Mouse (Mus musculus): ENCODE data around the gene Lpin2. TPM values are rescaled to one million over a fixed set of nuclear protein-coding genes. Genes with fewer than 3 reads are reported as not detected.

Gene Lpin2
- polyA plus RNA-seq, 1 experiment from 2014 or later = 42.5 TPM

DNA sequence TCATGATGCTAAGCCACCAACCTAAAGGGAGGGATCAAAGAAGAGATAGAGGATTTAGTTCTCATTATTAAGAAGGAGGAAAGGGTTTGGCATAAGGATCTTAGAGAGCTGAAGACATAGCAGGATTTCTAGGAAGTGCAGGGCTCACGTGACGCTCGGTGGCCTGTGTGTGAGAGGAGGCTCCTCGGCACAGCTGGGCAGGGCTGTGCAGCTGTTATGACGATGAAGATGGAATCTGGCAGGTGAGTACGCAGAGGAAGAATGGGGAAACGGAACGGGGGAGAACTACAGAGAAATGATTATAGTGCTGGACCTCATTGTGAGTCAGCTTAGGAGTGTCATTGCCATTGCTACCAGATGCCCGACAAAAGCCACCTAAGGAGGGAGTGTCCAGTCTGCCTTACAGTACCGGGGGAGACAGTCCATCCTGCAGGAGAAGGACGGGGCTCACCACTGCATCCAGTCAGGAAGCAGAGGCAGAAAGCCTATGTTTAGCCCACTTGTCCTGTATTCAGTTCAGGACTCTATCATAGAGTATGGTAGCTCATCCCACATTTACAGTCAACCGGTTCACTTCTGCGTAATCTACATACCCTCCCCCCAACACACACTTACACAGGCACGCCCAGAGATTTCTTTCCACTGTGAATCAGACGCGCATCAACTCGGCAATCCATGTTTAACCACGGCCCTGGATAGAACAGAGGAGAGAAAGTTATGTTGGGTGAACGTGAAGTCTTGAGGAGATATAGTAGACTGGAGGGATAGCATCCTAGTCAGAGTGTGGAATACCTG is 37.8 kb upstream of the Lpin2 start:
- H3K4me1 ChIP-seq (ENCODE audit: control insufficient read depth, insufficient read depth, low read depth, low read length) = no peaks in the 10 kb centered on the region
- ATAC-seq = no peak
- no peaks in the 10 kb centered on the region for H3K36me3 ChIP-seq (ENCODE audit: control insufficient read depth, insufficient read depth, low read length)
- H3K4me2 ChIP-seq (ENCODE audit: low read length) = no peak overlapping the region
- no peaks in the 10 kb centered on the region for H3K27me3 ChIP-seq (replicated peaks; ENCODE audit: control insufficient read depth, insufficient read depth, low read length)
- no peaks in the 10 kb centered on the region for H3K9me3 ChIP-seq (ENCODE audit: control insufficient read depth, low read length)
- H3K4me3 ChIP-seq (ENCODE audit: low read length) = no peak overlapping the region
- 91% methylated on average over 19 of the region's 19 CpGs for WGBS
- no peak overlapping the region for H3K27ac ChIP-seq (ENCODE audit: low read depth, low read length)
- H3K9ac ChIP-seq (ENCODE audit: low read depth, low read length) = no peak overlapping the region

DNA sequence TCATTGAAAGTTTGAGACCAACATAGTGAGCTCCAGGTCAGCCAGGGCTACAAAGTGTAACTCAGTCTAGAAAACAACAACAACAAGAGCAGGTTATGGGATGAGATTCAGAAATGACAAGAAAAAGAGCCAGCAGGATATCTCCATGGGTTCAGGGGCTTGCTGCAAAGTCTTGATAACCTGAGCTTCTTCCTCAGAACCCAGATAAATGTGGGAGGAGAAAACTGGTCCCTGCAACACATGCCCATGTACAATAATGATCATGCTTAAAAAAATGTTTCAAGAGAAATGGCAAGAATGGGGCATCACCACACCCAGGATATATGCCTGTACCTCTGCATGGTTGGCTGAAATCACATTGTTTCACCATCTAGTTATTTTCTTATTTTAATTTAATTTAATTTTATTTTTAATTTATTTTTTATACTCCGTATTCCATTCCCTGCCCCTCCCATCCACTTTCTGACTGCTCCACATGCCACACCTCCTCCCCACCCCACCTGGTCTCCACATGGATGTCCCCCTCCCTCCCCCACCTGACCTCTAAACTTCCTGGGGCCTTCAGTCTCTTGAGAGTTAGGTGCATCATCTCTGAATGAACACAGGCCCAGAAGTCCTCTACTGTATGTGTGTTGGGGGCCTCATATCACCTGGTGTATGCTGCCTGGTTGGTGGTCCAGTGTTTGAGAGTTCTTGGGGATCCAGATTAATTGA is 37.0 kb upstream of the Lpin2 start:
- H3K36me3 ChIP-seq (ENCODE audit: control insufficient read depth, insufficient read depth, low read length) = no peaks in the 10 kb centered on the region
- H3K4me2 ChIP-seq (ENCODE audit: low read length) = no peak overlapping the region
- no peak overlapping the region for H3K27ac ChIP-seq (ENCODE audit: low read depth, low read length)
- H3K9me3 ChIP-seq (ENCODE audit: control insufficient read depth, low read length) = no peaks in the 10 kb centered on the region
- ATAC-seq = no peak
- no peaks in the 10 kb centered on the region for H3K4me1 ChIP-seq (ENCODE audit: control insufficient read depth, insufficient read depth, low read depth, low read length)
- no peaks in the 10 kb centered on the region for H3K27me3 ChIP-seq (replicated peaks; ENCODE audit: control insufficient read depth, insufficient read depth, low read length)
- H3K9ac ChIP-seq (ENCODE audit: low read depth, low read length) = no peak overlapping the region
- 93% methylated on average over 1 of the region's 1 CpGs for WGBS
- H3K4me3 ChIP-seq (ENCODE audit: low read length) = no peak overlapping the region

DNA sequence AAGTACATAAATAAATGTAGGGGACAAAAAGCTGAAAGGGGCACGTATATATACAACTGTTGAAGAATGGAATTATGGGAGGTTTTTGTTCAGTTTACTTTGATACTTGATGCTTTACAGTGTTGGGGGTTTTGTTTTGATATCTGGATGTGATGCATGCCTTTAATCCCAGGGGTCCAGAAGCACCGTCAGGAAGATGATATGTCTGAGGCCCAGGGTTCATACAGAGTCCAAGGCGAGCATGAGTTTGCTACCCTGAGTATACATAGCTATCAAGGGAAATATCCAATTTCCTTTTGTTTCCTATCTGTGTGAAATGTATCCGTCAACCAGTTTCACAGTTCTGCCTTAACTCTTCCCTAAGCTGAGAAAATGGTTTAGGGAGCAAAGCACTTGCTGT is 29.0 kb upstream of the Lpin2 start:
- Histone ChIP-seq H3K4me2 (ENCODE audit: low read length) (no peak overlapping the region), H3K27me3 (replicated peaks; ENCODE audit: control insufficient read depth, insufficient read depth, low read length) (no peaks in the 10 kb centered on the region), H3K9me3 (ENCODE audit: control insufficient read depth, low read length) (no peaks in the 10 kb centered on the region), H3K9ac (ENCODE audit: low read depth, low read length) (no peak overlapping the region), H3K4me3 (ENCODE audit: low read length) (no peak overlapping the region), H3K4me1 (ENCODE audit: control insufficient read depth, insufficient read depth, low read depth, low read length) (no peaks in the 10 kb centered on the region), H3K27ac (ENCODE audit: low read depth, low read length) (no peak overlapping the region), H3K36me3 (ENCODE audit: control insufficient read depth, insufficient read depth, low read length) (no peaks in the 10 kb centered on the region)
- 72% methylated on average over 4 of the region's 4 CpGs for WGBS
- ATAC-seq = no peak

DNA sequence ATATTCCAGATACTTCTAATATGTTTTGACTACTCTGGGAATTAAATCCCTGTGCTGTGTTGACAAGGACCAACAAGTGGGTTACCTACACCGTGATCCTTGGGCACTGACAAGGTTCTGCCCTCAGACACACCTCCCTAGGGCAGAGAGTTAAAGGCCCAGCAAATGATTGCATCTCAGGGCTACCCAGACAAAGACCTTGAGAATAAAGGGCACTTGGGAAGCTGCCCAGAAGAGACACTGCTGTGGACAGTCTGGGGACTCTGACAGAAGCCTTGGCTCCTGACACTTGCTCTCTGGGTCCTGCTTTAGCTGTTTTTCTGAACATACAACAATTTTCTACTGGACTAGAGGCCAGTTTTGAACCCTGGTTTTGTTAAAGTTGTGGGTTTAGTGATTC is 27.1 kb upstream of the Lpin2 start:
- Histone ChIP-seq H3K27me3 (replicated peaks; ENCODE audit: control insufficient read depth, insufficient read depth, low read length) (no peaks in the 10 kb centered on the region), H3K4me3 (ENCODE audit: low read length) (no peak overlapping the region), H3K9me3 (ENCODE audit: control insufficient read depth, low read length) (no peaks in the 10 kb centered on the region), H3K9ac (ENCODE audit: low read depth, low read length) (no peak overlapping the region), H3K4me1 (ENCODE audit: control insufficient read depth, insufficient read depth, low read depth, low read length) (no peaks in the 10 kb centered on the region), H3K27ac (ENCODE audit: low read depth, low read length) (no peak overlapping the region), H3K36me3 (ENCODE audit: control insufficient read depth, insufficient read depth, low read length) (no peaks in the 10 kb centered on the region), H3K4me2 (ENCODE audit: low read length) (no peak overlapping the region)
- ATAC-seq = no peak
- WGBS = 72% methylated on average over 1 of the region's 1 CpGs

GRCm38 (mm10) chr17:71159152-71159567 is 23.2 kb upstream of the Lpin2 start:
- Histone ChIP-seq H3K27ac (ENCODE audit: low read depth, low read length) (no peak overlapping the region), H3K36me3 (ENCODE audit: control insufficient read depth, insufficient read depth, low read length) (no peaks in the 10 kb centered on the region), H3K9me3 (ENCODE audit: control insufficient read depth, low read length) (no peaks in the 10 kb centered on the region), H3K4me1 (ENCODE audit: control insufficient read depth, insufficient read depth, low read depth, low read length) (no peaks in the 10 kb centered on the region), H3K4me3 (ENCODE audit: low read length) (no peak overlapping the region), H3K9ac (ENCODE audit: low read depth, low read length) (no peak overlapping the region), H3K4me2 (ENCODE audit: low read length) (no peak overlapping the region), H3K27me3 (replicated peaks; ENCODE audit: control insufficient read depth, insufficient read depth, low read length) (no peaks in the 10 kb centered on the region)
- no peak for ATAC-seq
- WGBS = 25% methylated on average over 4 of the region's 4 CpGs

DNA sequence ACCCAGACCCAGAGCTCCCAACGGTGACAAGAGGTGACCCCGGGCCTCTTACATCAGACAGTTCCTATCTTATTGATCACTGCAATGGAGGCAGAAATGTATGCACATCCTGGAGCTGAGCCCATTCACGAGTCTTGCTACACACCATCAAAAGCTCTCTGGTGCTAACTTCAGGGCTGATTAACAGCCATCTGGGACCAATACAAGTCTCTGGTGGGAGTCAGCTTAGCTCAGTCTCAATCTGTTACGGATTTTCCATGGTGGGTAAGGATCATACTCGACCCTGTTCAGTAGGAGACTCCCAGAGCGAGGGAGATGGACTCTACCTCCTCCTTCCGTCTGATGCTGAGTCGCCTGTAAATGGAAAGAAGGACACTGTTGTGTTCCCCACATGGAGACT is 22.6 kb upstream of the Lpin2 start:
- no peak overlapping the region for H3K4me3 ChIP-seq (ENCODE audit: low read length)
- no peaks in the 10 kb centered on the region for H3K4me1 ChIP-seq (ENCODE audit: control insufficient read depth, insufficient read depth, low read depth, low read length)
- no peak overlapping the region for H3K27ac ChIP-seq (ENCODE audit: low read depth, low read length)
- H3K9me3 ChIP-seq (ENCODE audit: control insufficient read depth, low read length) = no peaks in the 10 kb centered on the region
- ATAC-seq = no peak
- H3K27me3 ChIP-seq (replicated peaks; ENCODE audit: control insufficient read depth, insufficient read depth, low read length) = no peaks in the 10 kb centered on the region
- H3K36me3 ChIP-seq (ENCODE audit: control insufficient read depth, insufficient read depth, low read length) = no peaks in the 10 kb centered on the region
- no peak overlapping the region for H3K9ac ChIP-seq (ENCODE audit: low read depth, low read length)
- no peak overlapping the region for H3K4me2 ChIP-seq (ENCODE audit: low read length)
- WGBS = 72% methylated on average over 8 of the region's 8 CpGs

- ATAC-seq = no peak
- Histone ChIP-seq H3K9me3 (ENCODE audit: control insufficient read depth, low read length) (no peaks in the 10 kb centered on the region), H3K4me1 (ENCODE audit: control insufficient read depth, insufficient read depth, low read depth, low read length) (no peaks in the 10 kb centered on the region), H3K27me3 (replicated peaks; ENCODE audit: control insufficient read depth, insufficient read depth, low read length) (no peaks in the 10 kb centered on the region), H3K27ac (ENCODE audit: low read depth, low read length) (no peak overlapping the region), H3K4me2 (ENCODE audit: low read length) (no peak overlapping the region), H3K36me3 (ENCODE audit: control insufficient read depth, insufficient read depth, low read length) (no peaks in the 10 kb centered on the region), H3K9ac (ENCODE audit: low read depth, low read length) (no peak overlapping the region), H3K4me3 (ENCODE audit: low read length) (no peak overlapping the region)
- 89% methylated on average over 8 of the region's 8 CpGs for WGBS
Measured at GRCm38 (mm10) chr17:71160244-71160995, 21.9 kb upstream of the Lpin2 start.

GRCm38 (mm10) chr17:71164991-71165390 is 17.4 kb upstream of the Lpin2 start:
- Histone ChIP-seq H3K9ac (ENCODE audit: low read depth, low read length) (no peak overlapping the region), H3K9me3 (ENCODE audit: control insufficient read depth, low read length) (no peaks in the 10 kb centered on the region), H3K4me1 (ENCODE audit: control insufficient read depth, insufficient read depth, low read depth, low read length) (no peaks in the 10 kb centered on the region), H3K4me2 (ENCODE audit: low read length) (no peak overlapping the region), H3K27me3 (replicated peaks; ENCODE audit: control insufficient read depth, insufficient read depth, low read length) (no peaks in the 10 kb centered on the region), H3K4me3 (ENCODE audit: low read length) (no peak overlapping the region), H3K27ac (ENCODE audit: low read depth, low read length) (no peak overlapping the region), H3K36me3 (ENCODE audit: control insufficient read depth, insufficient read depth, low read length) (no peaks in the 10 kb centered on the region)
- WGBS = 82% methylated on average over 6 of the region's 6 CpGs
- ATAC-seq = no peak

GRCm38 (mm10) chr17:71168205-71168815 is 14.1 kb upstream of the Lpin2 start:
- Histone ChIP-seq H3K4me2 (ENCODE audit: low read length) (no peak overlapping the region), H3K4me1 (ENCODE audit: control insufficient read depth, insufficient read depth, low read depth, low read length) (no peaks in the 10 kb centered on the region), H3K27me3 (replicated peaks; ENCODE audit: control insufficient read depth, insufficient read depth, low read length) (no peaks in the 10 kb centered on the region), H3K9me3 (ENCODE audit: control insufficient read depth, low read length) (no peaks in the 10 kb centered on the region), H3K36me3 (ENCODE audit: control insufficient read depth, insufficient read depth, low read length) (no peaks in the 10 kb centered on the region), H3K4me3 (ENCODE audit: low read length) (no peak overlapping the region), H3K27ac (ENCODE audit: low read depth, low read length) (no peak overlapping the region), H3K9ac (ENCODE audit: low read depth, low read length) (no peak overlapping the region)
- 87% methylated on average over 5 of the region's 5 CpGs for WGBS
- ATAC-seq = no peak
